Mouse (Mus musculus): ENCODE results near the gene Cemip2. TPM values are rescaled to one million over a fixed set of nuclear protein-coding genes. Genes with fewer than 3 reads are reported as not detected.
A peak's percentile ranks its signal among the peaks of the same experiment; 100 is the strongest.

The Cemip2 gene
- polyA plus RNA-seq, 1 experiment from 2014 or later, result 28.8 TPM

- ATAC-seq, result peak; percentile 57
- Histone ChIP-seq H3K4me1 (ENCODE audit: control insufficient read depth, insufficient read depth, low read length) (peaks cover 3% of the 10 kb centered on the region; the same call in 1 of the 2 replicates), H3K9me3 (replicated peaks; ENCODE audit: control insufficient read depth, low read length, poor library complexity, severe bottlenecking) (no peaks in the 10 kb centered on the region), H3K27me3 (ENCODE audit: control insufficient read depth, insufficient read depth, low read depth, low read length) (no peaks in the 10 kb centered on the region), H3K4me3 (ENCODE audit: low read depth, low read length) (no peak overlapping the region), H3K9ac (ENCODE audit: low read depth, low read length) (no peak overlapping the region), H3K27ac (ENCODE audit: low read length) (no peak overlapping the region), H3K36me3 (ENCODE audit: control insufficient read depth, insufficient read depth, low read length) (no peaks in the 10 kb centered on the region), H3K4me2 (ENCODE audit: low read length) (no peak overlapping the region)
- WGBS, result 80% methylated on average over 12 of the region's 12 CpGs
Observed at GRCm38 (mm10) chr19:21742138-21742537, 36.0 kb upstream of the Cemip2 start.

- Histone ChIP-seq H3K4me3 (ENCODE audit: low read depth, low read length) (no peak overlapping the region), H3K27me3 (ENCODE audit: control insufficient read depth, insufficient read depth, low read depth, low read length) (no peaks in the 10 kb centered on the region), H3K27ac (ENCODE audit: low read length) (no peak overlapping the region), H3K4me2 (ENCODE audit: low read length) (no peak overlapping the region), H3K36me3 (ENCODE audit: control insufficient read depth, insufficient read depth, low read length) (no peaks in the 10 kb centered on the region), H3K9me3 (replicated peaks; ENCODE audit: control insufficient read depth, low read length, poor library complexity, severe bottlenecking) (no peaks in the 10 kb centered on the region), H3K4me1 (ENCODE audit: control insufficient read depth, insufficient read depth, low read length) (no peaks in the 10 kb centered on the region), H3K9ac (ENCODE audit: low read depth, low read length) (no peak overlapping the region)
- ATAC-seq, result no peak
- 96% methylated on average over 2 of the region's 2 CpGs for WGBS
Observed at GRCm38 (mm10) chr19:21745586-21745985, 32.6 kb upstream of the Cemip2 start.

- Histone ChIP-seq H3K27me3 (ENCODE audit: control insufficient read depth, insufficient read depth, low read depth, low read length) (no peaks in the 10 kb centered on the region), H3K4me1 (ENCODE audit: control insufficient read depth, insufficient read depth, low read length) (no peaks in the 10 kb centered on the region), H3K4me2 (ENCODE audit: low read length) (no peak overlapping the region), H3K9me3 (replicated peaks; ENCODE audit: control insufficient read depth, low read length, poor library complexity, severe bottlenecking) (no peaks in the 10 kb centered on the region), H3K4me3 (ENCODE audit: low read depth, low read length) (no peak overlapping the region), H3K36me3 (ENCODE audit: control insufficient read depth, insufficient read depth, low read length) (no peaks in the 10 kb centered on the region), H3K9ac (ENCODE audit: low read depth, low read length) (no peak overlapping the region), H3K27ac (ENCODE audit: low read length) (no peak overlapping the region)
- no peak for ATAC-seq
- 24% methylated on average over 4 of the region's 4 CpGs for WGBS
Observed at GRCm38 (mm10) chr19:21747356-21747755, 30.8 kb upstream of the Cemip2 start.

GRCm38 (mm10) chr19:21750154-21750553 lies 28.0 kb upstream of the Cemip2 start:
- 76% methylated on average over 2 of the region's 2 CpGs for WGBS
- Histone ChIP-seq H3K4me2 (ENCODE audit: low read length) (no peak overlapping the region), H3K27me3 (ENCODE audit: control insufficient read depth, insufficient read depth, low read depth, low read length) (no peaks in the 10 kb centered on the region), H3K9me3 (replicated peaks; ENCODE audit: control insufficient read depth, low read length, poor library complexity, severe bottlenecking) (no peaks in the 10 kb centered on the region), H3K4me1 (ENCODE audit: control insufficient read depth, insufficient read depth, low read length) (no peaks in the 10 kb centered on the region), H3K9ac (ENCODE audit: low read depth, low read length) (no peak overlapping the region), H3K27ac (ENCODE audit: low read length) (no peak overlapping the region), H3K4me3 (ENCODE audit: low read depth, low read length) (no peak overlapping the region), H3K36me3 (ENCODE audit: control insufficient read depth, insufficient read depth, low read length) (no peaks in the 10 kb centered on the region)
- no peak for ATAC-seq

- H3K36me3 ChIP-seq (ENCODE audit: control insufficient read depth, insufficient read depth, low read length), result no peaks in the 10 kb centered on the region
- no peak overlapping the region for H3K4me3 ChIP-seq (ENCODE audit: low read depth, low read length)
- no peaks in the 10 kb centered on the region for H3K4me1 ChIP-seq (ENCODE audit: control insufficient read depth, insufficient read depth, low read length)
- no peaks in the 10 kb centered on the region for H3K27me3 ChIP-seq (ENCODE audit: control insufficient read depth, insufficient read depth, low read depth, low read length)
- no peaks in the 10 kb centered on the region for H3K9me3 ChIP-seq (replicated peaks; ENCODE audit: control insufficient read depth, low read length, poor library complexity, severe bottlenecking)
- ATAC-seq, result no peak
- no peak overlapping the region for H3K4me2 ChIP-seq (ENCODE audit: low read length)
- H3K9ac ChIP-seq (ENCODE audit: low read depth, low read length), result no peak overlapping the region
- no peak overlapping the region for H3K27ac ChIP-seq (ENCODE audit: low read length)
Observed at GRCm38 (mm10) chr19:21761676-21762075, 16.5 kb upstream of the Cemip2 start.

GRCm38 (mm10) chr19:21764013-21764412 lies 14.1 kb upstream of the Cemip2 start:
- Histone ChIP-seq H3K27me3 (ENCODE audit: control insufficient read depth, insufficient read depth, low read depth, low read length) (no peaks in the 10 kb centered on the region), H3K27ac (ENCODE audit: low read length) (no peak overlapping the region), H3K4me3 (ENCODE audit: low read depth, low read length) (no peak overlapping the region), H3K9me3 (replicated peaks; ENCODE audit: control insufficient read depth, low read length, poor library complexity, severe bottlenecking) (no peaks in the 10 kb centered on the region), H3K4me2 (ENCODE audit: low read length) (no peak overlapping the region), H3K36me3 (ENCODE audit: control insufficient read depth, insufficient read depth, low read length) (no peaks in the 10 kb centered on the region), H3K9ac (ENCODE audit: low read depth, low read length) (no peak overlapping the region), H3K4me1 (ENCODE audit: control insufficient read depth, insufficient read depth, low read length) (no peaks in the 10 kb centered on the region)
- WGBS, result 73% methylated on average over 2 of the region's 2 CpGs
- ATAC-seq, result no peak

- Histone ChIP-seq H3K4me1 (ENCODE audit: control insufficient read depth, insufficient read depth, low read length) (no peaks in the 10 kb centered on the region), H3K9me3 (replicated peaks; ENCODE audit: control insufficient read depth, low read length, poor library complexity, severe bottlenecking) (no peaks in the 10 kb centered on the region), H3K9ac (ENCODE audit: low read depth, low read length) (no peak overlapping the region), H3K27ac (ENCODE audit: low read length) (no peak overlapping the region), H3K27me3 (ENCODE audit: control insufficient read depth, insufficient read depth, low read depth, low read length) (no peaks in the 10 kb centered on the region), H3K36me3 (ENCODE audit: control insufficient read depth, insufficient read depth, low read length) (no peaks in the 10 kb centered on the region), H3K4me3 (ENCODE audit: low read depth, low read length) (no peak overlapping the region), H3K4me2 (ENCODE audit: low read length) (no peak overlapping the region)
- 83% methylated on average over 3 of the region's 3 CpGs for WGBS
- ATAC-seq, result no peak
Observed at GRCm38 (mm10) chr19:21764738-21765137, 13.4 kb upstream of the Cemip2 start.

- 78% methylated on average over 9 of the region's 9 CpGs for WGBS
- Histone ChIP-seq H3K4me2 (ENCODE audit: low read length) (no peak overlapping the region), H3K9ac (ENCODE audit: low read depth, low read length) (no peak overlapping the region), H3K27ac (ENCODE audit: low read length) (no peak overlapping the region), H3K4me3 (ENCODE audit: low read depth, low read length) (no peak overlapping the region), H3K4me1 (ENCODE audit: control insufficient read depth, insufficient read depth, low read length) (no peaks in the 10 kb centered on the region), H3K9me3 (replicated peaks; ENCODE audit: control insufficient read depth, low read length, poor library complexity, severe bottlenecking) (no peaks in the 10 kb centered on the region), H3K36me3 (ENCODE audit: control insufficient read depth, insufficient read depth, low read length) (no peaks in the 10 kb centered on the region), H3K27me3 (ENCODE audit: control insufficient read depth, insufficient read depth, low read depth, low read length) (no peaks in the 10 kb centered on the region)
- no peak for ATAC-seq
Observed at GRCm38 (mm10) chr19:21767500-21768045, 10.6 kb upstream of the Cemip2 start.

- WGBS, result 75% methylated on average over 3 of the region's 3 CpGs
- no peaks in the 10 kb centered on the region for H3K27me3 ChIP-seq (ENCODE audit: control insufficient read depth, insufficient read depth, low read depth, low read length)
- no peaks in the 10 kb centered on the region for H3K9me3 ChIP-seq (replicated peaks; ENCODE audit: control insufficient read depth, low read length, poor library complexity, severe bottlenecking)
- no peaks in the 10 kb centered on the region for H3K36me3 ChIP-seq (ENCODE audit: control insufficient read depth, insufficient read depth, low read length)
- no peak overlapping the region for H3K4me3 ChIP-seq (ENCODE audit: low read depth, low read length)
- H3K4me1 ChIP-seq (ENCODE audit: control insufficient read depth, insufficient read depth, low read length), result no peaks in the 10 kb centered on the region
- H3K4me2 ChIP-seq (ENCODE audit: low read length), result no peak overlapping the region
- H3K9ac ChIP-seq (ENCODE audit: low read depth, low read length), result no peak overlapping the region
- ATAC-seq, result no peak
- H3K27ac ChIP-seq (ENCODE audit: low read length), result no peak overlapping the region
Observed at GRCm38 (mm10) chr19:21769796-21770195, 8.3 kb upstream of the Cemip2 start.
